Mouse (Mus musculus): ENCODE measurements around the gene Kdelr3. TPM values are rescaled to one million over a fixed set of nuclear protein-coding genes. Genes with fewer than 3 reads are reported as not detected.

The Kdelr3 gene
- polyA plus RNA-seq, 1 experiment from 2014 or later: 15.5 TPM

- DNase-seq (ENCODE audit: low spot score): no peak
- peak overlapping the region; percentile 12; the same call in 1 of the 2 replicates for H3K4me3 ChIP-seq
- H3K4me1 ChIP-seq: peaks cover 29% of the 10 kb centered on the region
- peaks cover 50% of the 10 kb centered on the region for H3K27me3 ChIP-seq (ENCODE audit: low read depth, poor library complexity, severe bottlenecking)
- no peaks in the 10 kb centered on the region for H3K36me3 ChIP-seq
- WGBS: 53% methylated on average over 16 of the region's 16 CpGs
- H3K27ac ChIP-seq (replicated peaks): no peak overlapping the region
- H3K9me3 ChIP-seq (replicated peaks): no peaks in the 10 kb centered on the region
Observed at GRCm38 (mm10) chr15:79519400-79520220, 3.4 kb downstream of the Kdelr3 start.

GRCm38 (mm10) chr15:79525564-79525963 is 9.4 kb downstream of the Kdelr3 start:
- 92% methylated on average over 5 of the region's 5 CpGs for whole genome bisulfite sequencing
- peaks cover 51% of the 10 kb centered on the region for H3K36me3 ChIP-seq
- no peaks in the 10 kb centered on the region for H3K9me3 ChIP-seq (replicated peaks)
- H3K27me3 ChIP-seq (ENCODE audit: low read depth, poor library complexity, severe bottlenecking): no peaks in the 10 kb centered on the region
- H3K4me3 ChIP-seq: no peak overlapping the region
- no peaks in the 10 kb centered on the region for H3K4me1 ChIP-seq
- DNase-seq (ENCODE audit: low spot score): no peak
- H3K27ac ChIP-seq (replicated peaks): no peak overlapping the region

DNA sequence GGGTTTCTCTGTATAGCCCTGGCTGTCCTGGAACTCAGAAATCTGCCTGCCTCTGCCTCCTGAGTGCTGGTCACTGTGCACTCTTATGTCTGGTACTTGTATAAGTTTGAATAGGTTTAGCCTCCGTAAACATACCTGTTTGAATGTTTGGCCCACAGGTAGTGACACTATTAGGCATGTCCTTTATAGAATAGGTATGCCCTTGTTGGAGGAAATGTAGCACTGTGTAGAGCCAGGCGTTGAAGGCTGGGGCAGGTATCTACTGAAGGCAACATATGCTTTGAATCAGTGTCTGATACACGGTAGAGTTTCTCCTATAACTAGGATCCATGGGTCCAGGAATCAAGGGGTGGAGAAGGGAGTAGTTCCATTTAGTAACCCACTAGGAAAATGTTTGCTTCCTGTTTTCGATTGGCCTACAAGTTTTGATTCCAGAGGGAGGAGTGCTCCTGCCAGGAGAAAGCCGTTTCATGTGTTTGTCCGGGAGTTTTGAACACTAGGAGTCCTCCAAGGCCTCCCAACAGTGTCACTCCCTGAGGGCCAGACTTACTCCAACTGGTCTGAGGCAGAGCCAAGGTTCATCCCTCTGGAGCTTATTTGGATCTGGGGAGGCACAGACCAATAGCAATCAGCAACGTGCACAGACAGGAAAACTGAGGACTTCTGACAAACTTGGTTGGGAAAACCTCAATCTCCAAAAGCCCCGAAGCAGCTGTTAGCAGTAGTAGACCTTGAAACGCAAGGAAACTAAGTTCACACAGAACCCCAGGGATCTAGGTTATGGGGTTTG is 10.0 kb downstream of the Kdelr3 start:
- Histone ChIP-seq H3K4me3 (no peak overlapping the region), H3K4me1 (no peaks in the 10 kb centered on the region), H3K27ac (replicated peaks) (no peak overlapping the region), H3K36me3 (peaks cover 57% of the 10 kb centered on the region), H3K9me3 (replicated peaks) (no peaks in the 10 kb centered on the region), H3K27me3 (ENCODE audit: low read depth, poor library complexity, severe bottlenecking) (no peaks in the 10 kb centered on the region)
- DNase-seq (ENCODE audit: low spot score): peak; percentile 21
- WGBS: 71% methylated on average over 9 of the region's 9 CpGs

- DNase-seq (ENCODE audit: low spot score): peak; percentile 16
- Histone ChIP-seq H3K27me3 (ENCODE audit: low read depth, poor library complexity, severe bottlenecking) (no peaks in the 10 kb centered on the region), H3K27ac (replicated peaks) (no peak overlapping the region), H3K9me3 (replicated peaks) (no peaks in the 10 kb centered on the region), H3K36me3 (peaks cover 67% of the 10 kb centered on the region), H3K4me1 (no peaks in the 10 kb centered on the region), H3K4me3 (no peak overlapping the region)
- WGBS: 84% methylated on average over 4 of the region's 4 CpGs
Observed at GRCm38 (mm10) chr15:79527192-79527591, 11.0 kb downstream of the Kdelr3 start.

GRCm38 (mm10) chr15:79527991-79528639 is 11.9 kb downstream of the Kdelr3 start:
- WGBS: 88% methylated on average over 5 of the region's 5 CpGs
- Histone ChIP-seq H3K4me3 (no peak overlapping the region), H3K27ac (replicated peaks) (no peak overlapping the region), H3K27me3 (ENCODE audit: low read depth, poor library complexity, severe bottlenecking) (no peaks in the 10 kb centered on the region), H3K36me3 (peaks cover 76% of the 10 kb centered on the region), H3K4me1 (no peaks in the 10 kb centered on the region), H3K9me3 (replicated peaks) (no peaks in the 10 kb centered on the region)
- DNase-seq (ENCODE audit: low spot score): peak; percentile 13

DNA sequence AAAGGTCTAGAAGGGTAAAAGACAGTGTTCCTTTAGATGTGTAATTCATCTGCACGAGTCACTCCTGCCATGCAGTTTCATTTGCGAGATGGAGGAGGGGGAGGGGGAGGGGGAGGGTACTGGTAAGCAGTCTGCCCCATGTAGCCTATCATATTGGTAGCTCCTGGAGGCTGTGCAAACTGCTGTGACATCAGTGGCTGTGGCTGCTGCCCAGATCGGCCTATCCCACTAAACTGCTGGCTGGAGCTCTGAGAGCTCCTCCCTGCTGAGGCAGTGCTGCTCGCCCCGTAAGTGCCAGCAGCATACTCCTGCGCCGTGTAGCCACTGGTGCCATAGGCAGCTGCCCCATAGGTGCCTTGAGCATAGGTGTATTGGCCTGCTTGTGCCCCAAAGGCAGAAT is 13.7 kb downstream of the Kdelr3 start:
- no peak for DNase-seq (ENCODE audit: low spot score)
- Histone ChIP-seq H3K36me3 (peaks cover 94% of the 10 kb centered on the region), H3K27ac (replicated peaks) (no peak overlapping the region), H3K4me3 (no peak overlapping the region), H3K27me3 (ENCODE audit: low read depth, poor library complexity, severe bottlenecking) (no peaks in the 10 kb centered on the region), H3K9me3 (replicated peaks) (no peaks in the 10 kb centered on the region), H3K4me1 (no peaks in the 10 kb centered on the region)
- WGBS: 87% methylated on average over 7 of the region's 7 CpGs

GRCm38 (mm10) chr15:79533796-79534195 is 17.6 kb downstream of the Kdelr3 start:
- no peaks in the 10 kb centered on the region for H3K4me1 ChIP-seq
- no peak overlapping the region for H3K4me3 ChIP-seq
- WGBS: 92% methylated on average over 3 of the region's 3 CpGs
- peaks cover 100% of the 10 kb centered on the region for H3K36me3 ChIP-seq
- H3K9me3 ChIP-seq (replicated peaks): no peaks in the 10 kb centered on the region
- no peaks in the 10 kb centered on the region for H3K27me3 ChIP-seq (ENCODE audit: low read depth, poor library complexity, severe bottlenecking)
- DNase-seq (ENCODE audit: low spot score): no peak
- H3K27ac ChIP-seq (replicated peaks): no peak overlapping the region

GRCm38 (mm10) chr15:79543968-79544367 is 27.8 kb downstream of the Kdelr3 start:
- Histone ChIP-seq H3K4me3 (peak overlapping the region; percentile 96), H3K27me3 (ENCODE audit: low read depth, poor library complexity, severe bottlenecking) (0 out of 2 replicates have a peak, but pooled peaks cover 8% of the 10 kb centered on the region), H3K4me1 (peaks cover 27% of the 10 kb centered on the region), H3K27ac (replicated peaks) (no peak overlapping the region), H3K9me3 (replicated peaks) (no peaks in the 10 kb centered on the region), H3K36me3 (peaks cover 61% of the 10 kb centered on the region)
- 95% methylated on average over 3 of the region's 3 CpGs for WGBS
- DNase-seq (ENCODE audit: low spot score): no peak

DNA sequence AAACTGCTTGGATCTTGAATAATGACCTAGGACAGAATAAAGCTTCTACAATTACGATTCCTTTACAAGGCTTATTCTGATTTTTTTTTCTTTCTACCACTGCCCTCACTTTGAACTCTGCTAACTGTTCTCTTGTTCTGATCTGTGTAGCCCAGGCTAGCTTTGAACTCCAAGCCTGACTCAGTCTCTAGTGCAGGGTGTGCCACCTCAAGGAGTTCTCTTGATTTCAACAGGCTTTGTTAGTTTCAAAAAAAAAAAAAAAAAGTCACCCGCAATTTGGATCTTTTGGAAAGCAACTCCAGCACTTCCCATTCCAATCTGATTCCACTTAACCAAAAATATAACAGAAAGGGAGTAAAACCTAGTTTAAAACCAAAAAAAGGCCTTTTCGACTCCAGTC is 29.3 kb downstream of the Kdelr3 start:
- peaks cover 31% of the 10 kb centered on the region for H3K4me1 ChIP-seq
- no peaks in the 10 kb centered on the region for H3K9me3 ChIP-seq (replicated peaks)
- 8% methylated on average over 3 of the region's 3 CpGs for WGBS

DNA sequence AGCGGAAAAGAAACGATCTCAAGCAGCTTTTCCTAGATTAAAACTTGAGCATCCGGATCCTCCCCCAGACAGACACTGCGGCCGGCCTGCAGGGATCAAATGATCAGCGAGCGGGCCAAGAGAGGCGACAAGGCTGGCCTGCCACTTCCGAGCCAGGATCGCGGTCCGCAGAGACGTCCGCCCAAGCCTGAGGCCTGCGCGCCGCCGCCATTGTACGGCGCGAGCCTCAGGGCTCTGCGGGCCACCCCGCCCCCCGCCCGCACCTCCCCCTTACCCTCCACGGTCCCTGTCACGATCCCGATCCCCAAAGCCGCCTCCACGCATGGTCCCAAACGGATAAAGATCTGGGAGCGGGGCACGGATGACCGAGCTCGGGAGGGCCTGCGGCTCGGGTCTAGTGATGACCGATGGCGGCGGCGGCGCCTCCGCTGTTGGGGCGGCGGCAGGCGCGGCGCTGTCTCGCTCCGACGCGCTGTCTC is 29.7 kb downstream of the Kdelr3 start:
- peak overlapping the region; percentile 99 for H3K27ac ChIP-seq (replicated peaks)
- H3K9me3 ChIP-seq (replicated peaks): no peaks in the 10 kb centered on the region
- under 1% methylated on average over 49 of the region's 52 CpGs for WGBS
- H3K4me3 ChIP-seq: peak overlapping the region; percentile 96
- peaks cover 31% of the 10 kb centered on the region for H3K4me1 ChIP-seq
- peaks cover 8% of the 10 kb centered on the region; the same call in 1 of the 2 replicates for H3K27me3 ChIP-seq (ENCODE audit: low read depth, poor library complexity, severe bottlenecking)
- H3K36me3 ChIP-seq: peaks cover 41% of the 10 kb centered on the region
- DNase-seq (ENCODE audit: low spot score): no peak

More for the DNA sequence above, 29.3 kb downstream of the Kdelr3 start:
- DNase-seq (ENCODE audit: low spot score): no peak
- H3K27me3 ChIP-seq (ENCODE audit: low read depth, poor library complexity, severe bottlenecking): peaks cover 8% of the 10 kb centered on the region; the same call in 1 of the 2 replicates
- H3K36me3 ChIP-seq: peaks cover 46% of the 10 kb centered on the region
- peak overlapping the region; percentile 99 for H3K27ac ChIP-seq (replicated peaks)
- peak overlapping the region; percentile 96 for H3K4me3 ChIP-seq

GRCm38 (mm10) chr15:79546410-79547288 is 30.4 kb downstream of the Kdelr3 start, which contains the start of gene Ddx17:
Gene Ddx17 (minus strand): TSS chr15:79546741.
- peak; percentile 99 for DNase-seq (ENCODE audit: low spot score)
- H3K4me3 ChIP-seq: peak within 1 kb of the TSS; percentile 96
- no peaks in the 10 kb centered on the region for H3K9me3 ChIP-seq (replicated peaks)
- peaks cover 34% of the 10 kb centered on the region for H3K36me3 ChIP-seq
- WGBS: 2% methylated on average over 84 of the region's 84 CpGs
- H3K27ac ChIP-seq (replicated peaks): peak within 1 kb of the TSS; percentile 99
- peaks cover 8% of the 10 kb centered on the region; the same call in 1 of the 2 replicates for H3K27me3 ChIP-seq (ENCODE audit: low read depth, poor library complexity, severe bottlenecking)
- peaks cover 31% of the 10 kb centered on the region for H3K4me1 ChIP-seq
